Mouse (Mus musculus) liver, embryonic 11.5 days (tissue): ENCODE measurements around the gene Uck1. TPM values are rescaled to one million over a fixed set of nuclear protein-coding genes. Genes with fewer than 3 reads are reported as not detected.

Source experiments
- ATAC-seq: fragments of 200-750 bp; cut with Nextera tagmentation; replicated peaks from 2 replicates; pipeline ENCODE4 v1.8.0; 2017; ENCODE audit warnings: moderate number of reproducible peaks, mild to moderate bottlenecking, moderate TSS enrichment, moderate library complexity; ENCODE audit not compliant: low FRiP score
- DNase-seq: peaks from one replicate; pipeline ENCODE4 v3.0.0-alpha.2; 2017; ENCODE audit warnings: low spot score
- H3K27ac ChIP-seq: fragments of 300-500 bp; sonication (generic); 2 replicates; pipeline ENCODE4 v1.5.1; 2014; ENCODE audit warnings: mild to moderate bottlenecking, low read depth, low read length, control low read depth
- H3K27me3 ChIP-seq: fragments of 300-500 bp; sonication (generic); replicated peaks from 2 replicates; pipeline ENCODE4 v1.6.1; 2014; ENCODE audit warnings: low read length, mixed read lengths; ENCODE audit not compliant: control insufficient read depth, insufficient read depth
- H3K36me3 ChIP-seq: fragments of 300-500 bp; sonication (generic); 2 replicates; pipeline ENCODE4 v1.6.1; 2014; ENCODE audit warnings: mild to moderate bottlenecking, low read length, moderate library complexity, mixed read lengths; ENCODE audit not compliant: control insufficient read depth, insufficient read depth
- H3K4me1 ChIP-seq: fragments of 300-500 bp; sonication (generic); replicated peaks from 2 replicates; pipeline ENCODE4 v1.6.1; 2014; ENCODE audit warnings: low read length, mixed read lengths; ENCODE audit not compliant: control insufficient read depth, insufficient read depth
- H3K4me2 ChIP-seq: fragments of 300-500 bp; sonication (generic); 2 replicates; pipeline ENCODE4 v1.6.1; 2014; ENCODE audit warnings: mild to moderate bottlenecking, control low read depth, moderate library complexity
- H3K4me3 ChIP-seq: fragments of 300-500 bp; sonication (generic); 2 replicates; pipeline ENCODE4 v1.5.1; 2014; ENCODE audit warnings: low read depth, low read length, control low read depth
- H3K9ac ChIP-seq: fragments of 300-500 bp; sonication (generic); 2 replicates; pipeline ENCODE4 v1.6.1; 2014; ENCODE audit warnings: low read depth, low read length, control low read depth
- H3K9me3 ChIP-seq: fragments of 300-500 bp; sonication (generic); 2 replicates; pipeline ENCODE4 v1.6.1; 2016; ENCODE audit warnings: low read length, inconsistent platforms, mixed read lengths; ENCODE audit not compliant: control insufficient read depth
- WGBS: fragments of 180-500 bp; shearing (Covaris S2); extraction: QIAGEN DNeasy Blood & Tissue Kit; methylation state at CpG from one replicate; pipeline ENCODE4 v1.1.7; 2014; 5-methylcytosine and 5-hydroxymethylcytosine counted together
- polyA plus RNA-seq: library from polyadenylated mRNA; unstranded; fragments of >200 nt; fragmentation: Nextera tagmentation; extraction: Ambion mirVana; gene quantifications from 2 replicates; pipeline ENCODE4 v1.2.1, GENCODE M21; 2014

Gene Uck1
- polyA plus RNA-seq, 1 experiment from 2014 or later, result 59.5 TPM

GRCm38 (mm10) chr2:32251791-32252527 is 8.0 kb downstream of the Uck1 start:
- H3K36me3 ChIP-seq, result peaks cover 49% of the 10 kb centered on the region
- no peak for DNase-seq
- no peaks in the 10 kb centered on the region for H3K27me3 ChIP-seq
- no peaks in the 10 kb centered on the region for H3K9me3 ChIP-seq
- H3K9ac ChIP-seq, result no peak overlapping the region
- no peak overlapping the region; the same call in 1 of the 2 replicates for H3K27ac ChIP-seq
- ATAC-seq, result no peak
- WGBS, result 86% methylated on average over 12 of the region's 12 CpGs
- H3K4me1 ChIP-seq, result no peaks in the 10 kb centered on the region
- no peak overlapping the region for H3K4me2 ChIP-seq
- no peak overlapping the region for H3K4me3 ChIP-seq

DNA sequence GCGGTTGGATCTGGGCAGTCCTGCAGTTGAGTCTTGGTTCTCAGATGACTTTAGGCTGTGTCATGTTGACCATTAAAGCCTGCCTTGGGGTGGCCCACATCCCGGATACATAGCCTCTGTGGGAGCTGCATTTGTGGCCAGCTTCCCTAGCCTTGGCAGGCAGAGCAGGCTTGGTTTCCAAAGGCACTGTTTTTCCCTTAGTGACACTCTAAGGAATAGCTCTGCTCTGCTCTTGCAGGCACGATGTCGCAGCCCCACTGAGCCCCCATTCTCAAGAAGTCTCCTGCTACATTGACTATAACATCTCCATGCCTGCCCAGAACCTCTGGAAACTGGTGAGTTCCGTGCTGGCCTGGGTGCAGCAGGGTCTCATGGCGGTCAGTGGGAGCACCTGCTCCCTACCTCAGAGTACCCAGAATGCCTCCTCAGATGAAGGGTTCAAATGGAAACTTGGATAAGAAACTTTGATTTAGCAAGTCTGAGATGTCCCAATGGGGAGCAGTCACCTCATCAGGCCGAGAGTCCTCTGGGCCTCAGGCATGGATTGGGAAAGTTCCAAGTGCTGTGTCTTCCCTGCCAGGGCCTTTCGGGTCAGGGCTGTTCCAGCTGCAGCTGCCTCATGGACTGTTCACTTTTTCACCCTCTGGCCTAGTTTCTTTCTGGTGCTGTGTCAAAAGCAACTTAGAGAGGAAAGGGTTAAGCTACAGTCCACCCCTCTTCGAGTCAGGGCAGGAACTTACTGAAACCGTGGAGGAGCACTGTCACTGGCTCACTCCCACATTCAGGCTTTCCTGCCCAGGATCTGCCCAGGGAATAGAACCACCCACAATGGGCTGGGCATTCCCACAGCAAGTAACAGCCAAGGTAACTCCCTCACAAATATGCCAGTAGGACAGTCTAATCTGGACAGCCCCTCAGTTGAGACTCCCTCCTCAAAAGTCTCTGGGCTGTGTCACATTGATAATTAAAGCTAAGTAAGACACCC is 11.3 kb downstream of the Uck1 start:
- no peak for DNase-seq
- Histone ChIP-seq H3K27me3 (no peaks in the 10 kb centered on the region), H3K27ac (no peak overlapping the region), H3K4me2 (no peak overlapping the region), H3K9ac (no peak overlapping the region), H3K36me3 (peaks cover 42% of the 10 kb centered on the region), H3K4me1 (no peaks in the 10 kb centered on the region), H3K4me3 (no peak overlapping the region), H3K9me3 (no peaks in the 10 kb centered on the region)
- no peak for ATAC-seq
- WGBS, result 80% methylated on average over 10 of the region's 10 CpGs

DNA sequence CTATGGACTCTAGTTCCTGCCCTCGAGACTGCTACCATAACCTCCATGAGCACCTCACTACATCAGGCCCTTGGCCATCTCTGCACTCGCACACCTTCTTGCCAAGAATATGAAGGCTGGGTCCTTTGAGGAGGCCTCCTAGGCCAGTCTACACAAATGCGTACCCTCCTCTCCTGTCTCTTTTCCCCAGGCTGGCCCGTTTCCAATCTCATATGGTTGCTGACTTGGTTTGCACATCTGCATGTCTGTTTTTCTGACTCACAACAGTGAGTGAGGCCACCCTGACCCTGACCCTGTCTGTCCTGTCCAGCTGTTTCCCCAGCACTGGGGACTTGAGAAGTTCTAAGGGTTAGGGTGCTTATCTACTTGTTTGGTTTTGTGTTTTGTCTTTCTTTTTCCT is 13.2 kb downstream of the Uck1 start:
- ATAC-seq, result no peak
- Histone ChIP-seq H3K4me3 (no peak overlapping the region), H3K9ac (no peak overlapping the region), H3K4me1 (no peaks in the 10 kb centered on the region), H3K27ac (no peak overlapping the region), H3K9me3 (no peaks in the 10 kb centered on the region), H3K4me2 (no peak overlapping the region), H3K27me3 (no peaks in the 10 kb centered on the region), H3K36me3 (peaks cover 29% of the 10 kb centered on the region)
- DNase-seq, result no peak
- 76% methylated on average over 4 of the region's 4 CpGs for WGBS

DNA sequence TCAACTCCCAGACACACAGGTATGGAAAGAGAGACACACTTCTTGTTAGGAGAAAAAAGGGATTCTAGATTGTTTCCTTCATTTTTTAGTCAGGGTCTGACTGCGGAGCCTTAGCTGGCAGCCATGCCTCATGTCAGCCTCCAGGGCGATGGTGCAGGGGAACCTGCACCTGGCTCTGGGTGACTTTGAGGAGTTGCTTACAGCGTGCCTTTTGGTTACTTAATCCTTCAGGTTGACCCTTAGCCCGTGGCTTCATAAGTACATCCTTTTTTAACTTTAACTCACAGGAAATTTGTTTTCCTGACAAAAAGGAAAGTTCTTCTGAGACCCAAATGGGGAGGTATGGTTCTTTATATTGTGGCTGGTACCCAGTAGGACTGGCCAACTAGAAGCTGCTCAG is 17.0 kb downstream of the Uck1 start:
- Histone ChIP-seq H3K36me3 (peaks cover 16% of the 10 kb centered on the region), H3K9me3 (no peaks in the 10 kb centered on the region), H3K4me2 (no peak overlapping the region), H3K27ac (no peak overlapping the region), H3K4me1 (no peaks in the 10 kb centered on the region; the same call in 1 of the 2 replicates), H3K4me3 (no peak overlapping the region), H3K9ac (no peak overlapping the region), H3K27me3 (no peaks in the 10 kb centered on the region)
- DNase-seq (no peak), ATAC-seq (no peak)
- WGBS, result 81% methylated on average over 4 of the region's 4 CpGs

DNA sequence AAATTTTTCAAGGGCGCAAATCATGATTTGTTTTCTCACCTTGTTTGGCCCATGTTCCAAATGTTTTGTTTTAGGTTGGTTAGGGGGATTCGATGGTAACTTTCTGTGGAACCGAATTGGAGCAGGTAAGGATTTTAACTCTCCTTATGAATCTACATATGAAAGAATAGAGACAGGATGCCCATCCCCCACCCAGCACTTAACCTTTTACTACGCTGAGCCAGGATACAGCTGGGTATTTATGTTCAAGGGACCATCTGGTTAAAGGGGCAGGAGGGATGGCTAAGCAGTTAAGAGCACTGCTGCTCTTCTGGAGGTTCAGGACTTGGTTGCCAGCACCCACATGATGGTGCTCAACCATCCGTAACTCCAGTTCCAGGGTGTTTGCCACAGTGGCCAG is 19.4 kb downstream of the Uck1 start:
- Histone ChIP-seq H3K4me3 (no peak overlapping the region), H3K4me2 (no peak overlapping the region), H3K27ac (no peak overlapping the region), H3K4me1 (no peaks in the 10 kb centered on the region; the same call in 1 of the 2 replicates), H3K36me3 (peaks cover 16% of the 10 kb centered on the region), H3K27me3 (no peaks in the 10 kb centered on the region), H3K9me3 (no peaks in the 10 kb centered on the region), H3K9ac (no peak overlapping the region)
- DNase-seq (no peak), ATAC-seq (no peak)
- WGBS, result 86% methylated on average over 5 of the region's 5 CpGs

GRCm38 (mm10) chr2:32238708-32239435 is 21.1 kb downstream of the Uck1 start:
- Histone ChIP-seq H3K27ac (no peak overlapping the region), H3K27me3 (no peaks in the 10 kb centered on the region), H3K4me3 (no peak overlapping the region), H3K4me2 (no peak overlapping the region), H3K9ac (no peak overlapping the region), H3K4me1 (peaks cover 12% of the 10 kb centered on the region), H3K36me3 (peaks cover 10% of the 10 kb centered on the region), H3K9me3 (no peaks in the 10 kb centered on the region)
- DNase-seq (no peak), ATAC-seq (no peak)
- 75% methylated on average over 9 of the region's 9 CpGs for WGBS

DNA sequence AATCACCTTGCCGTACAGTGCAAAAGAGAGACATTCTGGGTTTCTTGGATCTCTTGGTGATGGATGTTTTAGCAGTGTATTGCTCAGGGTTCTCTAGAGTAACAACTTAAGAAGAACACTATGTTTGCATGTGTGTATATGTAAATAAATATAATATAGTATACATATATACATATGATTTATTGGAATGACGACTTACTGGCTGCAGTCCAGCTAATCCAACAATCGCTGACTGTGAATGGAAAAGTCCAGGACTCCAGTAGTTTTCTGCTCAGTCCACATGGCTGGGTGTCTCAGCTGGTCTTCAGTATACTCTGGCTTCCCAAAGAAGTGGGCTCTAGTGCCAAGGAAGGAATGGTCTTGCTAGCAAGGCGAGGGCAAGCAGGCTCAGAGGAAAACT is 22.4 kb downstream of the Uck1 start:
- ATAC-seq (no peak), DNase-seq (no peak)
- no peaks in the 10 kb centered on the region for H3K9me3 ChIP-seq
- peaks cover 12% of the 10 kb centered on the region for H3K36me3 ChIP-seq
- peak overlapping the region; percentile 79 for H3K9ac ChIP-seq
- H3K4me3 ChIP-seq, result peak overlapping the region; percentile 78
- H3K27me3 ChIP-seq, result no peaks in the 10 kb centered on the region
- 43% methylated on average over 4 of the region's 4 CpGs for WGBS
- H3K4me1 ChIP-seq, result peaks cover 12% of the 10 kb centered on the region
- peak overlapping the region; percentile 88; the same call in 1 of the 2 replicates for H3K27ac ChIP-seq
- peak overlapping the region; percentile 92 for H3K4me2 ChIP-seq

GRCm38 (mm10) chr2:32236760-32237487 is 23.0 kb downstream of the Uck1 start:
- WGBS, result under 1% methylated on average over 20 of the region's 20 CpGs
- H3K27me3 ChIP-seq, result no peaks in the 10 kb centered on the region
- peak overlapping the region; percentile 92 for H3K4me2 ChIP-seq
- H3K36me3 ChIP-seq, result peaks cover 17% of the 10 kb centered on the region
- peak; percentile 41 for DNase-seq
- H3K27ac ChIP-seq, result peak overlapping the region; percentile 88
- ATAC-seq, result peak; percentile 40
- H3K9me3 ChIP-seq, result no peaks in the 10 kb centered on the region
- H3K4me3 ChIP-seq, result peak overlapping the region; percentile 78
- peak overlapping the region; percentile 79 for H3K9ac ChIP-seq
- peaks cover 12% of the 10 kb centered on the region for H3K4me1 ChIP-seq
